Mouse (Mus musculus) regulatory T cell (primary cell): Measurements from ENCODE around the gene Capn9.

ENCODE experiments used
- in situ Hi-C: fragments of 300-600 bp; cut with MboI, MseI; formaldehyde crosslinking; loops from one replicate; pipeline ENCODE4 v1.15.1; 2025; ENCODE audit warnings: high pct_unique_total_duplicates

Capn9 gene

DNA sequence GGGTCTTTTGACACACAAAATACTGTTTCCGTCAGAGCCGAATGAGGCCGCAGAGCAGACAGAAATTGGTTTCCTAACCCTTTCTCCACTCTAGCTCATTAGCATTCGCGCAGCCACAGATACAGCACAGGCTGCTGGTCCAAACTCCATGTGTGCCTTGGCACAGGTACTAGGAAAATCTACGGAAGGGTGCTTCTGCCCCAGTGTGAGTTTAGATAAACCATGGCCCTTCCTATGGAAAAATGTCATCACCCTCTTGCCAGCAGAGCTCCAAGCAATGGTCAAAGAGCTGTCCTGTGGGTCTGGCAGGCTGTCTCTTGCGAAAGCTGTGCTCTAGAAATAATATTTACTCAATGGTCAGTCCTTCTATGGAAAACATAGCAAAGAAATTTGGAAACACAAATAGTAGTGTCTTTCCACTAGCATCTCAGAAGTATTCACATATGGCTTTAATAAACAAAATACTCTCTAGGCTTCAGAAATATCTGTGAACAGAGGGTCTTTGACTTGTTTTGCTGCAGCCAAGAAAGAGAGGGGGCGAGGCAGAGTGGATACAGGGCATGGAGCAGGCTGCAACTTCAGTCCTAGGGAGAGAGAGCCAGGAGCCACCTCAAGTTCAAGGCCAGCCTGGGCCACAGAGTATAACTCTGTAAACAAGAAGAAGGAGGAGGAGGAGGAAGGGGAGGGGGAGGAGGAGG, 4.0 kb upstream of the Capn9 start:
- in situ Hi-C loops, result no loop called here

DNA sequence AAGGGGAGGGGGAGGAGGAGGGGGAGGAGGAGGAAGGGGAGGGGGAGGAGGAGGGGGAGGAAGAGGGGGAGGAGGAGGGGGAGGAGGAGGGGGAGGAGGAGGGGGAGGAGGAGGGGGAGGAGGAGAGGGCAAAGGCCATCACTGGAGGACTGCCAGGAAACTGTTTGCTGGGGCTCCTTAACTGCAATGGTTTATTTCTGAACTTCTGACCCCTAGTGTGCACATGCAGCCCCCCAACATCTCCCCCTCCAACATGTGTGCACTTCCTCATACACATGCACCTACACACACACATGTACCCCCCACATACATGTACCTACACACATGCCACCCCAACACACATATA, 3.5 kb upstream of the Capn9 start:
- in situ Hi-C loops, result no loop called here

DNA sequence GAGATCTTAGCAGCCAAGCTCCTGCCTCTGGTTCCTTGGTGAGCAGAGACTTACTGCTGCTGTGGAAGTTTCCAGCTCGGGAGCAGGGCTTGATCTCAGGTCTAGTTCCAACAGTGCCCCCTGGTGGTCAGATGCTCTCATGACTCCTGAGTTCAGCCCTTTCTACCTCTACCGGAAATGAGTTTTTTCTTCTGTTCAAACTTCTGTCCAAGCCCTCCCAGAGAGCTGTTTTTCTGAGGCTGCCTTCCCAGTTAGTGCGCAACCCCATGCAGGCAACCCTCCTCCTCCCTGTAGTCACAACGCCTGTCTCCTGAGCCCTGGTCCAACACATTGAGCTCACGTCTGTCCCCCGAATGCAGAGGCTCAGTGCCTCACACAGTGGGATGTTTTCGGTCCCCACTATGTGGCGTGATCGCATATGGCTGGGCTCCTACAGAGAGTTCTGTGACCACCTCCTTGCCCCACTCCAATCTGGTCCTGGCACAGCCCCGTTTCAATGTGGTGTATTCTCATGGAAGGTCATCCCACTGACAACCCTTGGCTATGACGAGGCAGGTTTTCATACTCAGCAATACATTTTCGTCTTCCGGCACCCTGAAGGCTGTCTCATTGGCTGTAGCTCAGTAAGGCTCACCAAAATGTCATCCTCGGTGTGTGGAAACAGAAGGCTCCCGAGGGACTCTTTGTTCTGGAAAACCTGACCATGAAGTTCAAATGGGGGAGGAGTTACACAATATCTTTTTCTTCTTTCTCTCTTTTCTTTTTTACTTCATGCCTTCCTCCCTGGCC, 2.2 kb upstream of the Capn9 start:
- in situ Hi-C loops, result no loop called here

DNA sequence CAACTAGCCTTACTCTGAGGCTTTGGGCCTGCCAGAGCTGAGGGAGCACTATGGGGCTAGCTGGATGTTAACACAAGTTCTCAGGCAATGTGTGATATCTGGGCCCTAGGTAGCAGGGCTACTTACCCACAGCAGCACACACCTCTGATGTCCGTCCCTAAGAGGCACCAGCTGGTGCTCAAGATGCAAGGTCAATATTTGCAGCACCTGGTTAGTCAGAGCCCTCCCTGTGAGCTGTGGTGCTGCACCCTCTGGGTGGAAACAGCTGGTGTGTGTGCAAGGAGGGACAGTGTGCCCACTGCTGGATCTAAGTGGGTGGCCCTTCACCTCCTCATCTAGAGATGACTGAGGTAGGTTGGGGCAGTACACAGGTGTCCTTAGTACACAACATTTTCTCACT, 840 bp downstream of the Capn9 start:
- in situ Hi-C loops, result loop anchor here (5.0 kb wide), 1 partner anchor 174 kb away; no protein-coding TSS in a partner anchor

DNA sequence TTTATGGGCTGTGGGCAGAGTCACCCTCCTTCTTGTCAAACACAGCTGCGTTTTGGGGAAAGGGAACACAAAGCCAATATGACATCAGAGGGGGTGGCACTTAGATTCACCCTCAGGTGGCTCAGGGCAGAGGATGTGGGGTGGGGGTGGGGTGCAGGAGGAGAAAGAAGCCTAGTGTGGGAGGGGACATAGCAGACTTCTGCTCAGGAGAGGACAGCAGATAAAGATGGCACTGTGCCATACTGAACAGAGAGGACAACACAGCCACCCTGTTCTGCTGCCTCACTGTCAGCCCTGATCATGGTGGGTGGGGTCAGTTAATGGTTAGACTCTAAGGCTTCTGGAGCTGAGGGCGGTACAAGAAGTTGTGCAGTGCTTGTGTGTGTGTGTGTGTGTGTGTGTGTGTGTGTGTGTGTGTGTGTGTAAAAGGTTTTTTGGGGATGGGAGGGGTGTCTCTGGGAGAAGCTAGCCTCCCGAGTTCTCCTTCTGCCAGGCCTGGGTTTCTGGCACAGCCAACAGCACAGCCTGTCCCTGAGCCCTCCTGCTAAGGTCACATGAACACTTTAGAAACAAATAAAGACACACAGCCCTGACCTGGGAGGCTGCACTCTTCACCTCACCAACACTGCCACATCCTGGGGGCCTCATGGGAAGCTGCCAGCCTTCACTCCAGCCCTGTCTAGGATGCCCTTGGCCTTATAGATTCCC, 10.0 kb downstream of the Capn9 start:
- in situ Hi-C loops, result no loop called here

DNA sequence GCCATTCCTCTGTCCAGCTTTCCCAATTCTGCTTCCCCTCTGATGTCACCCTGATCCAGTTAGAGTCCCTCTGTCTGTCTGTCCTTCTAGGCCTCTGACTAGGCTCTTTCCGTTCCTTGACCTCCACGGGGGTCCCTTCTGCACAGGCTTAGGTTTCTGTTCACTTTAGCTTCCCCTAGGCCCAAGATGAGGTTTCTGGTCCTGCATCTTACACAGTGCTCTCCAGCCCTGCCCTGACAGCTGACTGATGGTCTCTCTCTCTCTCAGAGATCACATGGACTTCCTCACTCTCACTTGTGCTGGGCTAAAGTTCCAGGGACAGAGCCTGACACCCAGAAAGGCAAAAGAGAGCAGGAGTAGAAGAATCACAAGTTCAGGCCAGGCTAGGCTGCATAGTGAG, 10.6 kb downstream of the Capn9 start:
- in situ Hi-C loops, result no loop called here

DNA sequence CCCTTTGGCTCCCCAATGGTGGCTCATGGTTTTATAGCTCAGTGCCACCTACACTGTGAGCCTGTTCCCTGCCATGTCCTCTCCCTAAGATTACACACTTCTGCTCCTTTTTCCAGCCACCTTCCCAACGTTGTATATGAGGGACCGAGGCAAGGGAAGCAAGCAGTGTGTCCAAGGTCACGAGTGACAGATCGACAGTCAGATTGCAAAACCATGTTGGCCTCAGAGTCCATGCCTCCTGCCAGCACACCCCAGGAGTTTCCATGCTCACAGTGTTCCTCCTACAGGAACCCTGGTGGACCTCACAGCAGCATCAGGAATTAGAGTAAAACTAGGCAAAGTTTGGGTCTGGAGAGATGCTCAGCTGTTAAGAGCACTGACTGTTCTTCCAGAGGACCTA, 13.5 kb downstream of the Capn9 start:
- in situ Hi-C loops, result no loop called here

DNA sequence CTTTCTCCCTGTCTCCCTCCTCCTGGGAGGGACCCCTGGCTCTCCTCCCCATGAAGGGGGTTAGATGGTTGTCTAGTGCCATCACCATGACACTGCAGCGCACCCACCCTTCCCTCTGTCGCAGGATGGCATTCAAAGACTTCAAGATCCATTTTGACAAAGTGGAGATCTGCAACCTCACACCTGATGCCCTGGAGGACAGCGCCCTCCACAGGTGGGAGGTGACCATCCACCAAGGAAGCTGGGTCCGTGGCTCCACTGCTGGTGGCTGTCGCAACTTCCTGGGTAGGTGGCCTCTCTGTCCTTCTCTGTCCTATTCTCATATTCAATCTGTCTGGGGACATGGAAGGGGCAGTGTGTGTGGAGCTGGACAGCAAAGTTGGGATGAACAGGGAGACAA, 28.2 kb downstream of the Capn9 start:
- in situ Hi-C loops, result no loop called here

DNA sequence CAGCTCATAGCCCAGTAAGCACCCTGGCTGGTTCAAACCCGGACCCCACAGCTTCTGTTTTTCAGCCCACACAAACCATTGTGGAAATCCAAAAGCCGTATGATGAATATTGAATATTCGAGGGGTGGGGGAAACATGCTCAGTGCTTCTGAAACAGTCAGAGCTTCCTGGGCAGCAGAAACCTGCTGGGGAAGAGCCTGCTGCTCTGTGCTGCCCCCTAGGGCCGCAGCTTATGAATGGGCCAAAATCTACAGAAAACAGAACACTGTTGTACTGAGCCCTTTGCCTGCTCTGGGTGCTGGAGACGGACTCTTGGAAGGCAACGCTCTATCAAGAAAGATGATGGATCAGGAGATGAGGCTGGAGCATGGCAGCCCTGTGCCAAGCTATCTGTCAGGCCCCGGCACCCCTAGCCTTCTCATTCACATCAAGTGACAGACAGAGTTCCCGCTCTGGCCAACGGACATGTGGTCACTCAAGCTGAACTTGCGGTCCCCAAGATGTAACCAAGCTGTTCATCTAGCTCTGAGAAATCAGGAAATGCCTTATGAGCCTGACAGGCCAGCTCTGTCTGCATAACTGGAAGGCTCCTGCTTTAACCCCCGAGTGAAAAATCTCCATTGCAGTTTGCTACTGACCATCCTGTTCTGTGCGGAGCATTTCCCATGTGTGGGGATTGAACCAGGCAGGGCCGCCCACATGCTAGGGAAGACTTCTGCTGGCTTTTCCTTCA, 32.5 kb downstream of the Capn9 start:
- in situ Hi-C loops, result no loop called here

DNA sequence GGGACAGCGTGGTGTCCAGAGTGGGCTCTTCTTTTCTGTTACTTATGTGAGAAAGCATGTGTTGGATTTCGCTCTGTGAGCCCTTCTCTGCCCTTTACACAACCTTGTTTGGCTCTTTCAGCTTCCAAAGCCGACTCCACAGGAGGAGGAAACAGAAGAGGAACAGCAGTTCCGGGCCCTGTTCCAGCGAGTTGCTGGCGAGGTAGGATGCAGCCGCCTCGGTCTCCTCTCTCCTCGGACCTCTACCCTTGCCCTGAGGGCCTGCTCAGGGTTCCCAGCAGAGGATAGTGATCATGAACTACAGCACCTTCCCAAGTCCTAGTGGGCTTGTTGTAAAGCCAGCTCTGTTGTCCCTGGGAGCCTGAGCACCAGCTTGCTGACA, 33.1 kb downstream of the Capn9 start:
- in situ Hi-C loops, result no loop called here

DNA sequence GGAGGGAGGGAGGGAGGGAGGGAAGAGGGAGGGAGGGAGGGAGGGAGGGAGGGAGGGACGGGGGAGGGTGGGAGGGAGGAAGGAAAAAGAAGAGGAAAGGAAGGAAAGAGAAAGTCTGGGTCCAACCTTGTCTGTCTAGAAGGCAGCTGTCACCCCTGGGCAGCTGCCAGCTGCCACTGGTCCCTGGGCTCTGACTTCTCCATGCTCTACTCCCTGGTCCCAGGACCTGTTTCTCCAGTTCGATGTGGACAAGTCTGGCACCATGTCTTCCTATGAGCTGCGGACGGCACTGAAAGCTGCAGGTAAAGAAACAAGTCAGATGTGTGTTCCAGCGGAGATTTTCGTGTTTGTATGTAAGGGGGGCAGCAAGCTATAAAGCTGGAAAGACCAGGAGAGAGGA, 38.4 kb downstream of the Capn9 start:
- in situ Hi-C loops, result no loop called here

DNA sequence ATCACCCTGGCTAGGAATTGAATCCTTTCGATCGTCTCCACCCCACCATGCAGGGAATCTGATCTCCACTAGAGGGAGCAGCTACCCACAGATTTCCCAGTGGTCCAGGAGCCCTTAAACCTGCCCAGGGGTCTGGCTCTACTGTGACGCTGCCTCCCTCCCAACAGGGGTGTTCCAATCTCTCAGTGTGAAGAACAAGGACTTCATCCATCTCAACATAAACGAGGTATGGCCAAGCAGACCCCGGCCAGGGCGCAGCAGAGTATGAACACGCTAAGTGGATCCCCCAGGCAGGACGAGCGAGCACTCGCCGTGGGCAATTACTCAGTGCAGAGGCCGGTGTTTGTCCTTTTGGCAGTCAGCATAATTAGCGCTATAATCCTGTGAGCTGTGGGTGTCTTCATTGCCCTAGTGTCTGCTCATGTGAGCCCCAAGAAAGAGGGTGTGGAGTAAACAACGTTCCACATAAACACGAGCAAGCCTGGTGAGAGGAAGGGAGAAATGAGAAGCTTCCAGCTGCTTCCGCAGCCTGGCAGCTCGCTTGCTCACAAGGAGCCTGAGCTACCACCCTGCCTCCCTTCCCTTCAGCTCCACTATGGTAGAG, 41.5 kb downstream of the Capn9 start:
- in situ Hi-C loops, result loop anchor here (5.0 kb wide), 1 partner anchor 65 kb away; no protein-coding TSS in a partner anchor

DNA sequence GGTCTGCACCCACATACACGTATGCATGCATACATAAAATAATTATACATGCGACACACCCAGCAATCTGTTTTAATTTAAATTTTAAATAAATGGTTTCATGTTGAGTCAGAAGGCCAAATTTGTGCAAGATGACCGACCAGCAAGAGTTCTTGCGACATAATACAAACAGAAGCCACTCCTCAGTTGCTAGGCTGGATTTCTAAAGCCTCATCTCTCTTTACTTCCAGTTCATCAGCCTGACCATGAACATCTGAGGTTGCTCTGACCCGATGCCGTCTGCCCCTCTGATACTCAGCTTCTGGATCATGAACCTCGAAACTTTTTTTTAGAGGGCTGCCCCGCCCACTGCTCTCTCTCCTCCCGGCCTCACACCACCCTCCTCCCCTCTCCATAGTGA, 42.3 kb downstream of the Capn9 start:
- in situ Hi-C loops, result loop anchor here (5.0 kb wide), 1 partner anchor 64 kb away; no protein-coding TSS in a partner anchor

DNA sequence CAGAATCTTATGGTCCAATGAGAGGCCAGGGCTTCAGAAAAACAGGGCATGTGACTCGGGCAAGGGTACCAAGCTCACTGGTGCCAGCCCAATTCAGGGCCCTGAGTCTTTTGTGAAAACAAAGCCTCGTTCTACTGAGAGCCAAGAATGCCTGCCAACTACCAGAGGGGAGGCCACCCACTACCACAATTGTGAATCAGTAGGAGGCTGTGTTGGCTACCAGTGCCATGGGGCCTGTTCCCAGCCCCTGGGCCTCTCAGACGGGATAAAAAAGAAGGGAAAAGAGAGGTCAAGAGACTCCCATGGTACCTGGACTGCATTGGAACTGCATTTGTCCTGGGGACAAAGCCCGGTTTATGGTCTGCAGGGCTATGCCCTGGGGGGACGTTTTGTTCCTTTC, 45.3 kb downstream of the Capn9 start:
- in situ Hi-C loops, result no loop called here

DNA sequence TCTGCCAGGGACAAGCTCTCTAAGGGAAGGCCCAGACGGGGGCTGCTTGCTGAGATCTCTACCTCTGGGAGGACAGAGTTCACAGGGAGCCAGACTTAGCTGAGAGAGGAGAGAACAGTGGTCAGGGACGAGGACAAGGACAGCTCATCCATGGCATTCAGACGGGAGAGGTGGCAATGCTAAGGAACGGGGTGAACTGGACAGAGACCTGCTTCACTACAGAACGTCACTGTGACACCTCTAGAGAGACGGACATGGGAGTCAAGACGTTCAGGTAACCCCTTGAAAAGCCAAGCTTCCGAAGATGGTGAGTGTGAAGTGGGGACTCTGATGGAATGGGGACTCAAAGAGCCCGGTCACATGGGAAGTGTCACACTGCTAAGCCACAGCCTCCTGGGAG, 50.3 kb downstream of the Capn9 start:
- in situ Hi-C loops, result no loop called here

DNA sequence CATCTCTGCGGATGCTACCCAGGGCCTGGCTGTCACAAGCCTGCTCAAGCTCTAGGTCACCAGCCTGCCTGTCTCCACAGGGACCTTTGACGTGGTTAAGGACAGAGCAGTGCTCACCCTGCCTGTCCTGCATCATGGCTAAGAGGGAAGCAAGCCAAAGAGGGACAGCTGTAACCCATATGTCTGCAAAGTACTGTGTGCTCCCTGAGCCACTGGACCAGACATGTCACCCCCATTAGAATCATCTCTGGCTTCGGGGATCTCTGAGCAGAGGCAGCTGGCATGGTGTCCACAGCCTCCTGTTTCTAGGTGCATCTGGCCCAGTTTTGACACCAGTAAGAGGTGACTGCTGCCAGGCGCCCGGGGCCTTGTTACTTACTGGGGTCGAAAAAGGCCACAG, 54.6 kb downstream of the Capn9 start:
- in situ Hi-C loops, result no loop called here

DNA sequence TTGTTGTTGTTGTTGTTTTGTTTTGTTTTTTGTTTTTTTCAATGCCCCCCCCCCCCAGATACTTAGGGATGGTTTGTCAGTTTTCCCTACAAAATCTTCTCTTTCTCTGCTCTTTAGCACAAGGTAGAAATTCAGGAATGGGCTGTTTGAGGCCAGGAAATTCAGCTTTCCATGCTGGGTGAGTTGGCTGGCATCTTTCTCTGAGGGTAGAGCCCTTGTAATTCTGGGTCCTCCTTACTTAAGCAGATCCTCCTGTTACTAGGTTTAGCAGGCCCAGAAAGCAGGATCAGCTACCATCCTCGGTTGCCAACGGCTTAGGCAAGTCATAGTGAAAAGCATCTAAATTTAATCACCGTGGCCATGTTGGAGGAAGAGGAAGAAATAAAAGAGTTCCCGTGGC, 55.0 kb downstream of the Capn9 start:
- in situ Hi-C loops, result no loop called here

DNA sequence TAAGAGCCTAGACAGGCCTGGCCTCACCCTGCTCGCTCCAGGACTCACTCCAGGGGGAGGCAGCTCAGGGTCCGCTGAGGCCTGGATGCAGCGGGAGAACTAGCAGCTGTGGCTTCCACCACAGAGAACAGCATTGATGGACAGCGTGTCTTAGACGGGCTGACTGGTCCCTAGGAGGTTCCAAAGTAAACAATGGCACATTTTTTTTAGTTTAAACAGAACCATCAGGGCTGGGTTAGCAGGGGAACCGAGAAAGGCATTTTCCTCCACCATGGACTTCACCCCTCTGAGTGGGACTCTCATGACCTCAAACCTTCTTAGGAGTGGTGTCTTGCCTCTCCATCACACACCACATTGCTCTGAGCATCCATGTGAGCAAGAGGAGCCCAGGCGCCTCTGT, 56.1 kb downstream of the Capn9 start:
- in situ Hi-C loops, result no loop called here

DNA sequence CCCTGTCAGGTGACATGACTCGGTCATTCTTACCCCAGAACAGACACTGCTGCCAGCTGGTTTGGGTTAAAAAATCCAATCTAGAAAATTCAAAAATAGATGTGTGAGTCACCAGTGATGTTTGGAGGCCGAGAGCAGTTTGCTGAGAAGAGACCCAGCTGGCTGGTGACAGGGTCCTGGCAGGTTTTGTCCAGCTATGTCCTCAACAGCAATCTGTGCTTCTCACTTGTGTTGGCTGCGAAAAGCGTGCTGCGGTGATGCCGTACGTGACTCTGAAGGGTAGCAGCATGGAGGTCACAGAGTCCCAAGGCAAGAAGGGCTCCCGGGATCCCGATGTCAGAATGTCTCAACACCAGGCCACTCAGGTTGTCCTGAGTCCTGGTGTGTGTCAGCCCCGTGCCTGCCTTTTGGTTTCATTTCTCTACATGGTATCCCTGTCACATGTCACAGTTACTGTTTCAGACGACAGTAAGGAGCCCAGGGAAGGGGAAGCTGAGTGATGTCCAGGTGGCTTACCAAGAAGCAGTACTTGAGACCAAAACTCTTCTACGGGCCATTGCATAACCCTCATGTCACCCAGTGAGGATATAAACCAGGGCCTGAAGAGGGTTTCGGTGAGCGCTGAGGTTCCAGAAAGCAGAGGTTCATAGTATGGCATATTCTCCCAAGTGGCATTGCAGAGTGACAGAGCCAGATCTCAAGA, 57.2 kb downstream of the Capn9 start:
- in situ Hi-C loops, result no loop called here

DNA sequence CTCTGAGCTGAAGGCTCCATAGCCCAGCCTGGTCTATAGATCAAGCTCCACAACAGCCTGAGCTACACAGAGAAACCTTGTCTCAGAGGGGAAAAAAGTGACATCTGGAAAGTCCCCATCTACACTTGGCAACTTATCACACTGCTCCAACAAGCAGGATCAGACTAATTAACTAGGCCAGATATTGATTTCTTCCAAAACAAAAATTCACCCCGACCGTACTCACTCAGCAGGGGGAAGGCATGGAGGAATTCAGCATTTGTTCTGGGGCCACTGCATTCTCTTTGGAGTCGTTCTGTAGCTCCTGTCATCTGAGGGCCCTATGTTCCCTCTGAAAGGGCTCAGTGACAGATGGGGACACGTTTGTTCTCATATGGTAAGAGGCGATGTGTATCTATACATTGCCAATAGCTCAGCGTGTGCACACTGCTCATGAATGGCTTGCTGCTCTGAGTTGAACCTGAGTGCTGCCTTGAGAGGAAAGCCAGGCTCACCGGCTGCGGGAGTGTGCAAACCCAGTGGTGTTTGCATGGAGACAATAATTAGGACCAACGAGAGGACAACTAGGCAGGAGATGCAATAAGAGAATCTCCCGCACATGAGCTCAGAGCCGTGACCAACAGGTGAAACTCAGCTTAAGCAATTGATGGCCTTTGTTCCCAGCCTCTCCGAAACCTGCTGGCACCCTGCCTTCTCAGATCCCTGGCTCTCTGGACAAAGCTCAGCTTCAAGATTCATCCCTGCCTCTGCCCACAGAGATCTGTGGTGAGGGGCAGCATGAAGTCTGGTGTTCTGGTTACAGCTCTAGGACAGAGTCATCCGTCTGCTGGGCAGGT, 58.7 kb downstream of the Capn9 start:
- in situ Hi-C loops, result no loop called here
